Mouse (Mus musculus) lung, adult 18-20 months (tissue): ENCODE results near the gene Rgs12.
A peak's percentile ranks its signal among the peaks of the same experiment; 100 is the strongest.

ENCODE experiments used
- DNase-seq, 2 experiments: peaks; one replicate each; pipeline ENCODE4 v3.0.0; 2022; ENCODE audit warnings: mixed read lengths in 2 of 2

Rgs12 gene

DNA sequence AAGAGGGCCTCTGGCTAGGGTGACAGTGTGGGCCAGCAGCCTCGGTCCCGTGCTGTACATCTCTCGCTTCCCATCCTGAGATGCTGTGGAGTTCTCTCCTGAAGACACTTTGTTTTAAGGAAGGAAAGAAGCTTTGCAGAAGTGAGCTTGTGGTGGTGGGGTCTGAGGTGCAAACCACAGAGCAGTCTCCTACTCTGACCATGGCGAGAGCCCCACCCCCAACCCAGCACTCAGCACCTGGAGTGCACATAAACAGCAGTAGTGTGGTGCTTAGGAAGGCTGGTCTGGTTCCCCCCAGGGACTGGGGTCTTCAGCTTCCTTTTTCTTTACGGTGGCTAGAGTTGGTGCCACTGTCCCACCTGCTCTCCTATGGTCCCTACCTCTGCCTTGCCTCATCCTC lies 85.9 kb downstream of the Rgs12 start:
- DNase-seq: no peak

GRCm38 (mm10) chr5:35035795-35036194 lies 86.5 kb downstream of the Rgs12 start:
- peak; percentile 34 to 53 for DNase-seq

DNA sequence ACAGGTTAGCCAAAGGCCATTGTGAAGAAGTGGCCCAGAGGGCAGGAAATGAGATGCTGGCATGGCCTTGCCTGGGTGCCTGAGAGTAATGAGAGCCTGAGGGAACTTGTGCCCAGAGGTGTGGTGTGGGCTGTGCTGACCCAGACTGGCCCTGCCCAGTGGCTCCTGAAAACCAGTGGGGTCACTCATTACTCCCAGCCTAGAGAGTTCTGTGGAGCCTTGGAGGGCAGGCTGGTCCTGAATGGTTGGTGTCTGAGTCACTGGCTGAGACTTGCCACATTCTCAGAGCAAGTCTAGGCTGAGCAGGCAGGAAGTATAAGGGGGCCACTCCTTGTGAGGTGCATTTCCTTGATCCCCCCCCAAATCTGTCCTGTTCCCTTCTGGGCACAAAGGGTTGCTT lies 88.2 kb downstream of the Rgs12 start:
- peak in 1 of 2 experiments; percentile 38 for DNase-seq

- DNase-seq: peak; percentile 34 to 52
Observed at GRCm38 (mm10) chr5:35041268-35041829, 92.1 kb downstream of the Rgs12 start, which contains the start of gene Hgfac. Hgfac (plus strand) TSS chr5:35041509.

GRCm38 (mm10) chr5:35042431-35043109 lies 93.3 kb downstream of the Rgs12 start:
- no peak for DNase-seq

DNA sequence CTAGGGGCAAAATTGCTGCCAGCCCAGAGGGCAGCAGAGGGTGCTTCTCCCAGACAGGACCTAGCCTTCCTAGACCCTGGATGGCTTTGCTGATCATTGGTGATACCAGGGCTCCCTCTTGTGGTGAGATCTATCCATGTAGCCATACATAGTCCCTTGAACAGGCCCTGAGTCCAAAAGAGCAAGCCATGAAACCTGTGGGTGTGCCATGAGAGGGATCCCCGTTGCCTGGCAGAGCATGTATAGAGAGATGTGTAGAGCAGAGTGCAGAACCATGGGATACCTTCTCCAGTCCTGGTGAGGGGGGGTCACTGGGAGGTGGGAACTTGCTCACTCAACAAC lies 93.8 kb downstream of the Rgs12 start:
- DNase-seq: peak; percentile 61 to 81

DNA sequence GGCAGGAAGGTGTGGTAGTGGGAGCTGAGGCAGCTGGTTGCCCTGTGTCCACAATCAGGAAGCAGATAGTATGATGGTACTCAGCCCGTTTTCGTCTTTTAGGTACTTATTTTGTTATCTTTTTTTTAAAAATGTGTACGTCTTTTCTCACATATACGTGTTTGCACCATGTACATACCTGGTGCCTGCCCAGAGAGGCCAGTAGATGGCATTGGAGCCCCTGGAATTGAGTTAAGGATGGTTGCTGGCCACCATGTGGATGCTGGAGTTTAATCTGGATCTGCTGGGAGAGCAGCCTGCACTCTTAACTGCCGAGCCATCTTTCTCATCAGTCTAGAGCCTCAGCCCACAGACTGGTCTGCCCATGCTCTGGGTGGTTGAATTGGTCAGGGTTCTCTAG lies 101.3 kb downstream of the Rgs12 start:
- DNase-seq: no peak

DNA sequence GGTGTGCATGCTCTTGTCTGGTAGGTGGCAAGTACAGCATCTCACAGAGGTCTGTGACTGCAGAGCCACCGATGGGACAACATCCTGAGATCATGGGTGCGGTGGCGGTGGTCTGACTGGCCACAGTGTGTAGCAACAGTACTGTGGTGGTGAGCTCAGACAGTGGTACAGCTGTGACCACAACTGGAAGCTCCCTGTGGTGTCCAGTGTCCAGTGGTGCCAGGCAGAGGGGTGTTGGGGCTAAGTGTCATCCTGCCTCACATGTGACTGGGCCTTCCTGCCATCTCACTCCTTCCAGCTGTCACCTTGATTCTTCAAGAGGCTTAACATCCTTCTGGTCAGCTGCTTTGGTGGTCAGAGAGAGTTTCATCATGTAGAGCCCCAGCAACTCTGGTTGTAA lies 105.4 kb downstream of the Rgs12 start:
- no peak for DNase-seq

- peak; percentile 57 to 80 for DNase-seq
Observed at GRCm38 (mm10) chr5:35055076-35055475, 105.8 kb downstream of the Rgs12 start.

DNA sequence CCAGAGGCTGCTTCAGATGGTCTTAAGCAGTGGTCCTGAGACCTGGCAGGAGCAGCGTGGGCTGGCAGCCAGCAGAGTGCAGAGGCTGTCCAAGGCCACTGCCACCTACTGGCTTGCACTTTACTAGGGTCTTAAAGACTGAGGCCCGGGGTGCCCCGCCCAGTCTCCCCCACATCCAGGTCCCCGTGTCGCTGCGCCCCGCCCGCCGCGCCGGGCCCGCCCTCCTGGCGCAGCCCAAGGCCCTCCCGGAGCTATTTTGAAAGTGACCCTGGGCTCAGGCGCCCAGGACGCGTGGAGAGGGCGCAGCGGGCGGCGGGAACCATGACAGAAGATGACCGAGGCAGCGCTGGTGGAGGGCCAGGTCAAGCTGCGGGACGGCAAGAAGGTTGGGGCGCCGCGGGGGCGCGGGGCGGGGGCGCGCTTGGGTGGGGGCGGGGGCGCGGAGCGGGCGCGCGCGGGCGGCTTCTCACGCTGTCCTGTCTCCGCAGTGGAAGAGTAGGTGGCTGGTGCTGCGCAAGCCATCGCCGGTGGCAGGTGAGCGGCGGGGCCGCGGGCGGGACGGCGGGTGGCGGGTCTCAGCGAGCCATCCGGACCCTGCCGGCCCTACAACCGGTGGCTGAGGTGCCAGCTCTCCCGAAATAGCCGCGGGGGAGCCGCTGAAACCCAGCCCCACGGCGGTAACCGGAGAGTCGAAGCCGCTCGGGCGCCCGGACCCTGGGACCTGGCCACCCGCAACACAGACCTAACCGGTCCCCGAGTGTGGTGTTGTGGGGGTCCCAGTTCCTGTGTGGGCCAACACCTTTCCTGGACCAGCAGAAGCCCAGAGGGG lies 107.6 kb downstream of the Rgs12 start, which contains the start of gene Dok7:
Gene Dok7, plus strand, starts transcription at position 163 of the 829 bp plus-strand sequence.
- peak; percentile 35 to 61 for DNase-seq

DNA sequence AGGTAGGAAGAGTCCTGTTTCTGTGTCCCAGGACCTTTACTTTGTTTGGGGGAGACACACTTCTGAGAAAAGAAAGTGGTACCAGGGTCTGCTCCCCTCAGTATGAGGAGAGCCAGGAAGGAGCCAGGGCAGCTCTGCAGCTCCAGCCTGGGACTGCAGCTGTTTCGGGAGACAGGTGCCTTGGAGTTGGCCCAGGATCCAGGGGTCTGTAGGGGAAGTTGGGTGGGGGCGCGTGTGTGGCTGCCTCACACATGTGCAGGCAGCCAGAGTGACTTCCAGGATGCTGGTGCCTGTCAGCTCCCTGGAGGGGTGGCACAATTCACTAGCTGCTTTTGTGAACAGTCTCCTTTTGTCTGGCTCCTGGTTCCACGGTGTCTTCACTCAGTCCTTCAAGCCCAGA lies 108.3 kb downstream of the Rgs12 start:
- no peak for DNase-seq

DNA sequence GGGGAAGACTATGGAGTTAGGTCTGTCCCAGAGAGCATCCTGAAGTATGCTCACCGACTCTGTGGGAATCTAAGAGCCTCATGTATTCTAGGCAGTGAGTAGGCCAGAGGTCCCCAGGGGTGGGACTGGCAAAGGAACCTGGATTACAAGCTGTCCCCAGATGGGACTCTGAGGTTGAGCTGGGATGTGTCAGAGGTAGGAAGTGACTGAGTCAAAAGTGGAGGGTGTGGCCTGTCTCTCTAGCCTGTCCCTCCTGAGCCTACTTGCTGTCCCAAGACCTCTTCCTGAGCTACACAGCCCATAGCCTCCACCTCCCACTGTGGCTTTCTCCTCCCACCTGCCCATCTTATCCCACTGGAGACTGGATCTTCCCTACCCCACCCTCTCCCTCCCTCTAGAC lies 109.0 kb downstream of the Rgs12 start:
- DNase-seq: no peak

GRCm38 (mm10) chr5:35060098-35060497 lies 110.9 kb downstream of the Rgs12 start:
- DNase-seq: no peak

DNA sequence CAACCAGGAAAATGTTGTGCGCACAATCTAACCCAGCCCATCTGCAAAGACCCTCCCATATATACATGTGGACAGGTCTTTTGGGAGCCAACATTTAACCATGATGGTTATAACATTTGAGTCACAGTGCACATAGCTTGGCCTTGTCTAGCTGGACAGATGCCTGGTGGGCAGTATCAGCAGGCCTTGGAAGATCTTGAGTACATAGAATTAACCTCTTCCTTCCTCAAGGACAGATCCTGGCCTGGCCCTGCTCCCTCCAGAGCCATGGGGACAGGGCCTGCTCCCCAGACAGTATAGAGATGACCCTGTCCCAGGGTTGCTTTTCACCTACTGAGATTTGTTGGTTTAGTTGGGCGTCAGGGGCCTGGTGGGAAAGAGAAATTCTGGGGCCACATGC lies 120.6 kb downstream of the Rgs12 start:
- DNase-seq: no peak

- no peak for DNase-seq
Observed at GRCm38 (mm10) chr5:35070314-35070713, 121.1 kb downstream of the Rgs12 start.

DNA sequence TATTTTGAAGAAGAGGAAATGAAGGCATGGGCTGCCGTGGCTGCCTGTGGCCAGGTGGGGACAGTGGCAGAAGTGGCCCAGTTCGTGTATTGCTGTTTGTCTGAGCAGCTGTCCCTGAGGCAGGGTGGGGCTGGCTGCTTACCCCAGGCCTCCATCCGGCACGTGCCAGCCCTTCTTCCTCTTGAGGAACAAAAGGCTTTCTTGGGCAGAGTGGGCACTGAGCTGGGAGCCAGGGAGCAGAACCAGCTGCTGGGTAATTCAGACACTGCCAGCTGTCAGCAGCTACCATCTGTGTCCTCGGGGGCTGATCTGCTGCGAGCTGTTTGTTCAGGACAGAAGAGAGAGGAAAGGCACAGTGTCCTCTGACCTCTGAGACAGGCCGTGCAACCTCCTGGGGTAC lies 121.7 kb downstream of the Rgs12 start:
- no peak for DNase-seq

- DNase-seq: no peak
Observed at GRCm38 (mm10) chr5:35071855-35072254, 122.6 kb downstream of the Rgs12 start.

GRCm38 (mm10) chr5:35073235-35073634 lies 124.0 kb downstream of the Rgs12 start:
- DNase-seq: no peak

DNA sequence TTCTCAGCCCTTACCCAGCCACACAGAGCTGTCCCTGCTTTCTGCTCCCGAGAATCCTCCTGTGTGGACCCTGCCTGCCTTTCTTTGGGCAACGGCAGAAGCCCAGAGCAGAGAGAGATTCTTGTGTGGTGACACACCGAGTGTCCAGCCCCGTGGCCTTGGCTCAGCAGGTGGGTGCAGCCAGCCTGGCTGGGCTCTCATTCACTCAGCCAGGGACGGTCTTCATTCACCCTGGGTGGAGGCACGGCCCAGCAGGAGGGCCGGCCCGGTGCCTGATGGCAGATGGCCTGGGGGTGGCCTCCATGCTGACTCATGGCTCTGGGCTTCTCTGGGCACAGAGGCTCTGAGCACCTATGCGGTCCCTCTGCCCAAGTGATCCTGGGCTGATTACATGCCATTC lies 124.7 kb downstream of the Rgs12 start:
- DNase-seq: no peak

GRCm38 (mm10) chr5:35076369-35076768 lies 127.1 kb downstream of the Rgs12 start:
- DNase-seq: no peak

DNA sequence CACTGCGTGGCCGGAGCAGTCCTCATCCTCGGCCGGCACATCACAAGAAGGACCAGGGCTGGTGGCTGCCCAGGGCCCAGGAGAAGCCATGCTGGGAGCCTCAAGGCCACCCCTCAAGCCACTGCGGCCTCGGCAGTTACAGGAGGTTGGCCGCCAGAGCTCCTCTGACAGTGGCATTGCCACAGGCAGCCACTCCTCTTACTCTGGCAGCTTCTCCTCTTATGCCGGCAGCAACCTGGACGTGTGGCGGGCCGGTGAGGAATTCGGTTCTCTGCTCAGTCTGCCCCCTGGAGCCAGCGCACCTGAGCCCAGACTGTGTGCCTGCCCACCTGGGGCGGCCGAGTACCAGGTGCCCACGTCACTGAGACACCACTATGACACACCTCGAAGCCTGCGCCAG lies 129.9 kb downstream of the Rgs12 start:
- no peak for DNase-seq

GRCm38 (mm10) chr5:35084913-35085312 lies 135.7 kb downstream of the Rgs12 start:
- no peak for DNase-seq

GRCm38 (mm10) chr5:35088785-35089613 lies 139.8 kb downstream of the Rgs12 start:
- DNase-seq: peak; percentile 61 to 66
